12 mouse cellular contexts compared by ENCODE assay signal in the genomic region with DNA sequence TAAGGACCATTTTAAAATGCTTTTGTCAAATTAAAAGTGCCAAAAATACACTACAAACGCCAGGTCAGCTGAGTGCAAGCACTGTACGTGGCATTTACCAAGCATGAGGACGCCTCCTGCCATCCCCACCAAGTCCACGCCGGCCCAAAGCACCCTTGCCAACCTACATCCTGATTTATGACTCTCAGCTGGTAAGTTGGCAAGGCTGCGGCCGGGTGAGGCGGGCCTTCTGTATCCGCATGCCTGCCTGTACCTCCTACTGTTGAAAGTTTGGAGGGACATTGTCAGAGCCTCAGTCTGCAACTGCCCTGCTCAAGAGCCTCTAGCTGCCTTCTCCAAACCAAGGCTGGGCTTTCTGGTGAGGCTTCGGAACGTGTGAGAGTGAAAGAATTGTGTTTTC.
DNase-seq lines count a peak whose midpoint lies in the region; ATAC-seq lines count a peak whose summit lies in the region.
"Had no signal": no experiment of that assay in that cellular context is flagged by ENCODE, and none has a peak within 500 bp of the region (broad histone marks: within the 10 kb centered on the region; RNA-seq: fewer than 3 reads in every experiment).

No protein-coding gene starts in this region.

- 0 out of 2 replicates have a peak, but pooled peaks have one; percentile 28 for ATAC-seq in neural tube, embryonic 13.5 days (ENCODE audit: low read depth)
- no peak for ATAC-seq in neural tube, embryonic 15.5 days (ENCODE audit: low FRiP score)
- ATAC-seq in megakaryocyte progenitor cell, adult 5-6 weeks (replicated peaks; ENCODE audit: poor library complexity), result peak; percentile 52; the same call in 1 of the 2 replicates
- ATAC-seq: liver, postnatal 0 days had no signal

- no peak overlapping the region for H3K4me3 ChIP-seq in neural tube, embryonic 13.5 days
- H3K4me3 ChIP-seq in neural tube, embryonic 15.5 days (replicated peaks), result no peak overlapping the region
- H3K4me3 ChIP-seq: embryonic facial prominence, embryonic 12.5 days; limb, embryonic 13.5 days had no signal

- H3K4me2 ChIP-seq in neural tube, embryonic 13.5 days, result no peak overlapping the region
- H3K4me2 ChIP-seq in neural tube, embryonic 15.5 days, result no peak overlapping the region
- H3K4me2 ChIP-seq: embryonic facial prominence, embryonic 12.5 days; limb, embryonic 13.5 days had no signal

- peak; percentile 86 to 90 for DNase-seq in adrenal gland, adult (ENCODE audit: inconsistent age in 2 of 2, low spot score in 1 of 2)
- no peak for DNase-seq in adrenal gland, postnatal 4 days (ENCODE audit: low spot score in 2 of 2)
- peak; percentile 45 for DNase-seq in cerebellum, postnatal 36 days
- DNase-seq in heart, postnatal 14 days, result no peak
- no peak for DNase-seq in urinary bladder, postnatal 4 days (ENCODE audit: low spot score in 2 of 2)
- DNase-seq: kidney, postnatal 10 days; liver, postnatal 0 days had no signal

- peaks cover 10% of the 10 kb centered on the region for H3K36me3 ChIP-seq in neural tube, embryonic 13.5 days
- H3K36me3 ChIP-seq in neural tube, embryonic 15.5 days, result 0 out of 2 replicates have a peak, but pooled peaks cover 4% of the 10 kb centered on the region

- H3K9me3 ChIP-seq in neural tube, embryonic 13.5 days, result no peaks in the 10 kb centered on the region
- H3K9me3 ChIP-seq in neural tube, embryonic 15.5 days (replicated peaks), result no peaks in the 10 kb centered on the region
- H3K9me3 ChIP-seq: embryonic facial prominence, embryonic 12.5 days; limb, embryonic 13.5 days had no signal

- H3K27me3 ChIP-seq in neural tube, embryonic 13.5 days, result no peaks in the 10 kb centered on the region
- H3K27me3 ChIP-seq in neural tube, embryonic 15.5 days (replicated peaks), result no peaks in the 10 kb centered on the region
- H3K27me3 ChIP-seq: embryonic facial prominence, embryonic 12.5 days; limb, embryonic 13.5 days had no signal

- intact Hi-C loops in heart, postnatal 14 days (cut with DNase I), result no loop called here

- peak overlapping the region; percentile 49 for H3K27ac ChIP-seq in neural tube, embryonic 13.5 days (replicated peaks)
- H3K27ac ChIP-seq in neural tube, embryonic 15.5 days (replicated peaks), result no peak overlapping the region
- H3K27ac ChIP-seq: embryonic facial prominence, embryonic 12.5 days; limb, embryonic 13.5 days had no signal

- H3K4me1 ChIP-seq in neural tube, embryonic 13.5 days (replicated peaks), result peaks cover 47% of the 10 kb centered on the region
- H3K4me1 ChIP-seq in neural tube, embryonic 15.5 days, result peaks cover 38% of the 10 kb centered on the region

- 44% methylated on average over 11 of the region's 11 CpGs for WGBS in neural tube, embryonic 13.5 days
- WGBS in neural tube, embryonic 15.5 days, result 40% methylated on average over 11 of the region's 11 CpGs

- H3K9ac ChIP-seq in neural tube, embryonic 13.5 days, result no peak overlapping the region
- no peak overlapping the region for H3K9ac ChIP-seq in neural tube, embryonic 15.5 days (replicated peaks)
- H3K9ac ChIP-seq: embryonic facial prominence, embryonic 12.5 days; limb, embryonic 13.5 days; liver, postnatal 0 days had no signal

Comparison
In these comparisons a context has a peak if more than half of its experiments do, and no peak if none do; other contexts are left out.
1. DNase-seq: peak in adrenal gland, adult (2 of 2) and cerebellum, postnatal 36 days (2 of 2); none in adrenal gland, postnatal 4 days (0 of 2), heart, postnatal 14 days (0 of 2) and urinary bladder, postnatal 4 days (0 of 2).